Mouse (Mus musculus) cerebellum, adult 2 months (tissue): Measurements from ENCODE around the gene Map1b.

Experiments used
- CTCF ChIP-seq: fragments of 200-500 bp; IDR thresholded peaks from 2 replicates; pipeline ENCODE4 v1.5.1; 2011; ENCODE audit warnings: low read depth, mild to moderate bottlenecking, control low read depth, low read length, moderate library complexity, borderline replicate concordance; ENCODE audit not compliant: insufficient read depth
- POLR2A ChIP-seq: fragments of 200-500 bp; IDR thresholded peaks from 2 replicates; pipeline ENCODE4 v1.6.1; 2011; ENCODE audit warnings: low read length, control low read depth, borderline replicate concordance; ENCODE audit not compliant: insufficient read depth

DNA sequence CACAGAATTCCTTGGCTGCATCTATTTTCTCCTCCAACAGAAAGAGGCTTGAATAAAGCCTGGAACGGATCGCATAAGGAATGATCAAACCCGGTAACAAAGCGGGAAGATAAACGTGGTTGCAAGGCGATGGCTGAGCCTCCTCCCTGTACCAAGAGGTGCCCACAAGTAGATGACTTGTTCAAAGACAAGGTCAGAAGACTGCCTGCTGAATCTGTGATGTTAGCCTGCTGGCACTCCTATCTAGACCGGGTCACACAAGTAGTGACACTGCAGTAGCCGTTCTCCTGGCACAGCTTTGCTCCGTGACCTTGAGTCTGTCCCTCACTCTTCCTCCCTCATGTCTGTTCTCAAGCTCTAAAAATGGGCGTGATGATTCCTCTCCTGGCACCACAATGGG lies 2.4 kb downstream of the Map1b start:
- TF ChIP-seq POLR2A = no peak
- no peak for TF ChIP-seq CTCF
